Mouse (Mus musculus): ENCODE measurements around the gene Ankrd63.
A peak's percentile ranks its signal among the peaks of the same experiment; 100 is the strongest.

The Ankrd63 gene

DNA sequence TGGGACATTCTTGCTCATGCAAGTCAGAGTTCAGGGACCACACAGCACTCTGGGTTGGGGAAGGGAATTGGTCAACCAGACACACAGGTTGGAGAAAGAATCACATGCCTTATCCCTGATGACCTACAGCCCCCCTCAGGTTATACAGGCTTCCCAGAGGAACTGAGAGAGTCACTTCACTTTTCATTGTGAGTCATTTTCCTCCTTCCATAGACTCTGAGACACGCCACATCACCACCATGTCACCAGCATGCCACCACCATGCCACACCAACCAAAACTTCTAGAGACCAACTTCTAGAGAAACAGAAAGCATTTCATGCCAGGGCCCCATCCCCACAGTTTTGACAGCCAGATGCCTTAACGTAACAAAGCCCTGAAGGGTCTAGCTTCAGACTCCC lies 23.1 kb upstream of the Ankrd63 start:
- DNase-seq (ENCODE audit: low spot score): no peak

DNA sequence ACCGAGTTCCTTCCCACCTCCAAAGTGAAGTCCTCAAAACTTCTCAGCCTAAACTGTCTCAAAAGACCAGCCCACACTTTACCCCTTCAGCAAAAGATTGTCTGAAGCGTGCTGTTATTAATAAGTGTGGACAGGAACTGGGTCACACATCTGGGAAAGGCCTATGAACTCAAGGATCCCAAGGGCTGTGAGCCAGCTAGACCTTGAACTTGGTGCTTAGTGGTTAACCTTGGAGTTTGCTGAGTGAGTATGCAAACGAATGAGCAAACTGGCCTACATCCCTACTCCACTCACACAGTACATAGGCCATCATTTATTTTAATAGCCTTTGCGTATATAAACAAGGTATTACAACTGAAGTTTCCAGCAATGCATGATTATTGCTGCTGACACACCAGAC lies 21.7 kb upstream of the Ankrd63 start:
- DNase-seq (ENCODE audit: low spot score): no peak

DNA sequence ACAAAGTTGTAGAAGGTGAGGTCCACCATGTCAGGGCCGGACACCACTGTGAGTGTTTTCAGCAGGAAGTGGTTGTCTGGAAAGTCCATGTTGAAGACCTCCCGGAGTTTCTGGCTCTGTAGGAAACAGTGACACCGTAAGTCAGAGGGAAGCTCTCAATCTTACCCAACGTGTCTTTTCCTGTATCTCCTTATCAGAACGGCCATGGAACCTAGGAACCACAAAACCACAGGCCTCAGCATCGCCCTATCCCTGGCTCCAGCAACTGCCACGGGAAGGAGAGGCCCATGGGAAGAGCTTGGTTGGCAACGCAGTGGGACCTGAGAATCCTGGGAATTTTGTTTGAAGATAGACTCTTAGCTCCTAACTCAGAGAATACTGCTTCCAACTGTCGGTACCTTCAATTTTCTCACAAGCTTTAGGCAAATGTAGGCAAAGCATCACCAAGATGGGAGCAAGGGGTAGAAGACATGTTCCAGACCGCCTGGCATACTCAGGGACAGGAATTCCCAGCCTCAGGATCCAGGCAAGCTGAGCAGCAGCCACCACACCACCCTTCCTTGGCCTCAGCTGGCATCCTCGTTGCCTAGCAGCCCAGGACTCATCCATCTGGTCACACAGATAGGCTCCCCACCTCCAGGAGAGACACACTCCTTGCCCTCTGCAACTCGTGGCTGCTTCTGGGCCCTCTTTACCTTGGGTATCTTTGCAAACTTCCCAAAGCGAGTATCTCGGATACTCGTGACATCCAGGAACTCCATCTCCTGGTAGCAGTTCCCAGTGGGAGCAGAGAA lies 20.1 kb upstream of the Ankrd63 start:
- DNase-seq (ENCODE audit: low spot score): no peak

DNA sequence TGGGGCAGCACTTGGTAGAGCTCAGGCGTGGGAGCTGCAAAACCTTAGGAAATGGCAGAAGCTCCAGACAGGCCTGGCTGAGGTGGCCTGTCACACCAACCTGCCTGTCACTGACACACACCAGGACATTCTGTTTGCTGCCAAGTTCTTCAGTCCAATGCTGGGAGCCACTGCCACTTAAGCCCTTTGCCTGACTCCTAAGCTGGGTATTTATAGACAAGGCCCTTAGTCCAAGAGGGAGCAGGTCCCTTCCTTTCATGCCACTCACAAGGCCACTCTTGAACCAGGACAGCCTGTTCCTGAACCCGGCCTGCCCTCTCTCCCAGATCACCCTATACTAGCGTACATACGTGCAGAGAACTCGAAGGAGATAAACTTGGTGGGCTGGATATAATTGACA lies 12.9 kb upstream of the Ankrd63 start:
- DNase-seq (ENCODE audit: low spot score): no peak

DNA sequence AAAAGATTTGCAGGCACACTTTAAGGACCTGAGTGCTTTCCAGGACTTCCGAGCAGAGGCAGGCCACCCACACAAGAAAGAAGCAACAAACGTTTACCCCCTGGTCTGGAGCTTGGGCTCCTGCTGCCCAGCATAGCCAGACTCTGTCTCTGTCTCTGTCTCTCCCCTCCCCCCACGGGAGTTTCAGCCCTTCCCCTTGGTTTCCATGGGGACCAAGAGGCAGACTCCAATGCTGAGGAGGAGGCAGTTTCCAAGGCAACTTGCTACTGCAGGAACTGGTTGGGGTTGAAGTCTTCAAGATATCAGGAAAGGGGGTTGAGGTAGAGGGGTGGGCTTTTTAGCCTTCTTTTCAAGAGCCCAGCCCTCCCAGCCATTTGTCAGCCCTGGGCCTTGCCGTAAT lies 10.5 kb upstream of the Ankrd63 start:
- DNase-seq (ENCODE audit: low spot score): no peak

DNA sequence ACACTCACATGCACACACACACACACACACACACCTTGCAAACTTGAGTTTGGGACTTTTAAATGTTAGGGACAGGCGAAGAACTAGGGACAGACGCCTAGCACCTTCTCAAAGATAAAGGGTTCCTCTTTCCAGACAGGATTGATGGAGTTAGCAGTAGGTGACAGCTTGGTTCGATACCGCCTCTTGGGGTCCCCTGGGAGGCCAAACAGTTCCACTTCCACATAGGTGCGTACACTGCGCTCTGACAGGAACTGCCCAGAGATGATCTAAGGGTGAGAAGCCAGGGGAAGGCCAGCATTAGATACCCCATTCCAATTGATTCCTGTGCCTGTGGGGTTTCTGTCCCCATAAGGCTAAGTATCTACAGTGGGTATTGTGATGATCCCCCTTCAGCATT lies 9.9 kb upstream of the Ankrd63 start:
- DNase-seq (ENCODE audit: low spot score): no peak

DNA sequence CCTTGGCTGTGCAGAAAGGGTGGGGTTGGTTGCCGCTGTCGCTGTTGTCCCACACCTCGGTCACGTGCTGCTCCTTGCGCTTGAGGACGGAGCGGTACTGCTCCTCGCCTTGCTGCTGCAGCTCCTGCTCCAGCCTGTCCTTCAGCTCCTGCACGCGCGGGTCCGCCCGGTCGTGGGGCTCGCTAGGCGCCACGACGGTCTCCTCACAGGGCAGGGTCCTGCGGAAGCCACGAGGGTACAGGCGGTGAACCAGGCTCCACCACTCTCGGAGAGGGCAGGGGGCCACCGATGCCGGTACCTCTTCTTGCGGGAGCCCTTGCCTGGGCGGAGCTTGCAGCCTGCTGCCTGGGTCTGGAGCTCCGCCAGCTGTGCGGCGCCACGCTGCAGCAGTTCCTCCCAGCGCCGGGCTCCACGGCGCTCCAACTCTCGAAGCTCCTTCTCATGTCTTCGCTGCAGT lies 7.3 kb upstream of the Ankrd63 start:
- no peak for DNase-seq (ENCODE audit: low spot score)

DNA sequence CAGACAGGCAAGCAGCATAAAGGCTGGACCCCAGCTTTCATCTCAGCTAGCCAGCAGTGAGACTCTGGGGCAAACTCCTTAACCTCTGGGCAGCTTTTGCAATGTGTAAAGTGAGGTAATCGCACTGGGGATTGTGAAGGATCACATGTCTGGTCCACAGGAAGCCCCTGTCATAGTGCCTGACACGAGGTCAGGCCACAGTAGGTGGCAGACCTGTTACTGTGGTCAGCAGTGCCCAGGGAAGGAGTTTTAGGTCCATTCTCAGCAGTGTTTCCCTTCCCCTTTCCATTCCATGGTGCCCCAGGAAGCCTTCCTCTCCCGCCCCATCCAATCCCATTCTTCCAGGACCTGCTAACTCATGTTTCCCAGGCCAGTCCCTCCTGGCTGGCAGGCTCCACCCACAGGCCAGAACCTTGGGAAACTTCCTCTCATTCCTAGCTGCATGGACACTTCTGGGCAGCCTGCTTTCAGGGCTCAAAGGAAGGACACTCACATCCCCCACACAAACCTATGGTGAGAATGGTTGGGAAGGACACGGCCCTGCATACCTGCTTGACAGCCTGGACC lies 6.0 kb upstream of the Ankrd63 start:
- DNase-seq (ENCODE audit: low spot score): no peak

DNA sequence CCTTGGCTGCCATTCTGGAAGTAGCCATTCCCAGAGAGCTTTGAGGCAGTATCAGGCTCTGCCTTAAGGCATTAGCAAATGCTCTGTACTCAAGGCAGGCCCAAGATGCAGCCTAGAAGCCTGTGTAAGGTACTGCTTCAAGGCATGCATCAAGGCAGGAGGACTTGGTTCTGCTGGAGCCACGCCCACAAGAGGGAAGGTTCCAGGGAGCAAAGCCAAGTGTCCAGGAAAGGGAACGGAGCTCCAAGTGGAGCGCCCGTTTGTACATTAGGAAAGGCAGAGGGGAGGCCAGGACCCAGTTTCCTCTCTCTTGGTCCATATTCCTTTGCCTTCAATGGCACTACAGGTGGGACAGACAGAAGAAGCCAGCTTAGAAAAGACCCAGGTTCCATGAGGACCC lies 4.7 kb upstream of the Ankrd63 start:
- DNase-seq (ENCODE audit: low spot score): no peak

DNA sequence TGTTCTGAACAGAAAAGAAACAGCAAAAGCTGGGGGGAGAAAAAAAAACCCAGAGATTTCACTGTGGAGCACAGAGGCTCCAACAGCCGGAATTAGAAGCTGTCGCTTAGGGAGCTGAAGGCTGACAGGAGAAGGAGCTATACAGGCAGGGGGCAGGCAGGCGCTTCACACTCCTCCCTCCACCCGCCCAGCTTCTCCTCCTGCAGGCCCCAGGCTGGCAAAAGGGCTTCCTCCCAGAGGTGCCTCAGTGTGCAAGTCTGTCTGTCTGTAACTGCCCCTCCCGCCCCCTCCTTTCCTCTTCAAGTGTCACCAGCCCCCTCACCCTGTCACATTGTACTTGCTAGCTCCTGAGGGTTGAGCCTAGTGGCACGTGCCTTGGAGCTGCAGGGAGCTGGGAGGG lies 2.7 kb upstream of the Ankrd63 start:
- DNase-seq (ENCODE audit: low spot score): no peak

DNA sequence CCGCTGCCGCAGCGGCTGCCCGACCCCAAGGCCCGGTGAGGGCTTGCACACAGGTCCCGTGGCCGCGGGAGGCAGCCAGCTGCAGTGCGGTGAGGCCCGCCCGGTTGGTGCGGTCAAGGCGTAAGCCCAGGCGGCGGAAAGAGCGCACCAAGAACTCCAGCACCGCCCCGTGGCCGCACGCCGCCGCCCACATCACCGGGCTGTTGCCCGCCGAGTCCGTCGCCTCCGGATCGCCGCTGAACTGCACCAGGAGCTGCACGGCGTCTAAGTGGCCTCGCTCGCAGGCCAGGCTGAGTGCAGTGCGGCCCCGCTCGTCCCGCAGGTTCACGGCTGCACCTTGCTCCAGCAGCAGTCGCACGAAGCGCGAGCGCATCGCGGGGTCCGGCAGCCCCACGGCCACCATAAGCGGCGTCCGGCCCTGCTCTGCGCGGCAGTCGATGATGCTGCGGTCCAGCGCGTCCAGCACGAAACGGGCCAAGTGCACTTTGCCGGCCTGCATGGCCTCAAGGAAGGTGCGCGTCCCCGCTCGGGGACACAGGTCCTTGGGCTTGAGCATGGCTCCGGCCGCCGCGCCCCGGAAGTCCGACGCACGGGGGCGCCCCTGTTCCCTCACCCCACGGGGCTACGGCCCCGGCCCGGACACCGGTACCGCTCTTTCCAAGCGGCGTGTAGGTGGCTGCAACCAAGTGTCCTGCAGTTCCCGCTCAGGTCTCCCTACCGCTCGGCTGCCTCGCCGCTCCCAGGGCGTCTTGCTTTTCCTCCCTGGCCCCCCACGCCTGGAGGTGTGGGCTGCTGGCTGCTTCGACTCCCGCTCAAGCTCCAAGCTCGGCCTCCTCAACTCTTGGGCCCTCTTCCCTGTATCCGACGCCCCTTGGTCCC lies 641 bp downstream of the Ankrd63 start:
- DNase-seq (ENCODE audit: low spot score): no peak

DNA sequence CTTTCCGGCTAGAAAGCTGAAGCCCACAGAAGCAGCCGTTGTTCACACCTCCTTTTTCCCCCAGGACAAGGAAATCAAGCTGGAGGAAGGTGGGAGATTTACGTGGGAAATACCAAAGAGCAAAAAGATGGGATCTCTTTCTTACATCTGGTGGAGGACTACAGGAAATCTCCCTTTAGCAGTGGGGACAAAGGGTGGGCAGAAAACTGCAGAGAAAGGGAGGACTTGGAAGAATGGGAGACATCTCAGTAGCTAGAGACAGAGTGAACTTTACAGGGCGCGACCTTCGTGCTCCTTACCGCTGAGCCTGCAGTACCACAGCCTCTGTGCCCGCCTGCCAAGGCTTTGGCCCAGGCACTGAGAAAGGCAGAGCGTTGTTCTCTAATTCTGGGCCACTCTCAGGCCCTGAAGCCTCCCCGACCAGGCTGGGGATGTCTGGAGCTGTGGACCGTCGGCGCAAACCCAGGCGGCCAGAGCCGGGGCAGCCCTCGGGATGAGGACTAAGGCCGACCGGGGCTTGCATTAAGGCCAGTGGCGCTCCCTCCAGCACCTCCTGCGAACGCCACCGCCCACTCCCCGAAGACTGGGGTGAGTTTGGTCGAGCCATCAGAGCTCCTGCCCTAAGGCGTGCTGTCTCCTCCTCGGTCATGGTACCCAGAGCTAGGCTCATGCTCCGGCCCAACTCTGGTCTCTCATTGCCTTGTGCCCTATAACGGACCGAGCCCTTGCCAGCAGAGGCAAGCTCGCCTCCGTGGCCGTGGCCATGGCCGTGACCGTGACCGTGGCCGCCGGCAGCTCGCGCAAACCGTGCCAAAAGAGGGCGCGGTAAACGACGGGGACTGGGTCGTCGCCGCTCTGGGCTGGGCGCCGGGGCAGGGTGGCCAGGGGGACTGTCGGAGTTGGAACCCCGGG lies 1.5 kb downstream of the Ankrd63 start:
- no peak for DNase-seq (ENCODE audit: low spot score)

DNA sequence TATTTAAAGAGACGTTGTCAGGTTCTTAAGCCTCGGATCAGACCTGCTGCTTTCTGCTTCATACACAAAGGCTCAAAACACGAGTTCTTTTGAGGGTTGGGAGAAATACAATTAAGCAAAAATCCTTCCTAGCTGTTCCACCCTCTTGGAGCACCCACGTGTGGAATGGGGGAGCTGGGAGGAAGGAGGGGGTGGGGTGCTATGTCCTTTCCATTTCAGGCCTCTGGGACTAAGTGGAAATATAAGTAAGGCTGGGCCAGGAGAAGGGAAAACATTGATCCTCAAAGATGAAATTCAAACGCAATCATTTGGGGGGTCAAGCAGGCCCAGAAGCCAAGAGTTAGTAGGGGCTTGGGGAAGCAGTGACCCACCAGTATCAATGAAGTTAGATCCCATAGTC lies 2.6 kb downstream of the Ankrd63 start:
- no peak for DNase-seq (ENCODE audit: low spot score)

DNA sequence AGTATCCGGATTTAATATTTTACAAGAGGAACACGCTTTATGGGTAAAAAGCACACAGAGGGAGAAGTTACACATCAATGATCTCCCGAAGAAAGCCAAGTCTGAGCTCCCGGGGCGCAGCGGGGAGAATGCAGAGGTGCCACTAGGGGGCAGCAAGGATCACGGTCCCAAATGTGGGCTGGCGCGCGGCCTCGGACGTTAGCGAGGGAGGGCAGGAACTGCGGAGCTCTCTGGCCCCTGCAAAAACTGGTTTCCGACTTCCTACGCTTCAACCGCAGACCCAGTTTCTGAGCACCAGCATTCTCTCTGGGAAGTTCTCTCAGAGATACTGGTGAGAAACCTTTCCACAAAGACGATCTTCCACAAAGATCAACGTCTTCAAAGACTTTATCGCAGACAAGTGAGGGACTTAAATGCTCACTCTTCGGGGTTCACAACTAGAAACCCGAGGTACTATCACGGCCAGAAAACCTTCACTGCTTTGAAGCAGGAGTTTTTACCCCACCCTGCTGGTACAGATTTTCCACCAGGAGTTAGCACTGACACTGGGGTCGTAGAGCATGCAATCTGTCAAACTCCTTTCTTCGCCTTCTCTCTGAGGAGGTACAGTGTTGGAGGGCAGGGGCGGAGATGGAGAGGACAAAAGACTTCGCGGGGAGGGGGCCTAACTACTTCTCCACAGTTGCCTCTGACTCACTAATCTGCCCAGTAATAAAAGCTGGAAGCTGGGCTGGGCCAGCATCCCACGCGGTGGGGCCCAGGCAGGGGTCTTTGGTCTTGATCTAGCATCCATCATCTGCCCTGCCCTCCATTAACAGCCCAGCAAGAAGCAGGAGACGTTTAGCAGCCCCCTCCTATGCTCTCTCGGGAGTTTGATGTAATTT lies 3.3 kb downstream of the Ankrd63 start:
- DNase-seq (ENCODE audit: low spot score): peak; percentile 70

DNA sequence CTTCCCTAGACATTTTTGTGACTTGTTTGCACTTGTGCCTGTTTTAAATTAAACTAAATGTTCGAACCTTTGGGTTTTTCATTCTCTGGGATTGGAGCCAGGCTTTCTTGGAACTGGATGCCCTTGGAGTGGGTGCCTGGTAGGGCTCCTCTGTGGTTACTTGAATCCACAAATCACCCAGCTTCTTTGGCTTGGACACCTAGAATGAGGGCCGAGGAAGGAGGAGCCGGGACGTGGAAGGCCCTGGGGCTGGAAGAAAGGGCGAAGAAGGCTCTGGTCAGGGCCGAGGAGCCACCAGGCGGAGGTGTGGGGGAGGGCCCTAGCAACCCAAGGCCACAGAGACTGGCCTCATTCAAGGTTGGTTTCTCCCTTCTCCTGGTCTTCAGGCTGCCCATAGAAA lies 5.8 kb downstream of the Ankrd63 start:
- no peak for DNase-seq (ENCODE audit: low spot score)

DNA sequence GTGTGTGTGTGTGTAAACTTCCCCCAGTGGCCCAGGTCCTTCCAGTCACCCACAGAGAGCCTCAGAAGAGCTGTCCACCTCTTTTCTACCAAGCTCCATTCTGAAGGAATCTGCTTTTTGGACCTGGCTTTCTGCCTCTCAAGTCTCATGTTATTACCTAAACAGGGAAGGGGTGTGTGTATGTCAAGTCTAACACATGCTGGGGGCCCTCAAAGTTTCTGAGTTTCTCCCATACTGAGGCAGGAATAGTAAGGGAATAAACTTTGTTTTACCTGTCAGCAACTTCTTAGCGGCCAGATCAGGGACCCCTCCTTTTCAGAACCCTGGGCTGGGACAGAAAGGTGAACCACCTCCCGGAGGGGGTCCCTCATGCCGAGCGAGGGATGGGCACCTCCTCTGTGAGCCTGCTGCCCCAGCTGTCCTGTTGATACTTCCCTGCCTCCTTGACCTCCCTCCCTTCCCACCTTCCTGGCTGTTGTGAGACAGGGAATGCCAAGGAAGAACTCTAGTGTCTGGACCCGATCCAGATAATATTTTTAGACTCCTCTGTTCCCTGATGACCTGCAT lies 6.4 kb downstream of the Ankrd63 start:
- DNase-seq (ENCODE audit: low spot score): no peak

DNA sequence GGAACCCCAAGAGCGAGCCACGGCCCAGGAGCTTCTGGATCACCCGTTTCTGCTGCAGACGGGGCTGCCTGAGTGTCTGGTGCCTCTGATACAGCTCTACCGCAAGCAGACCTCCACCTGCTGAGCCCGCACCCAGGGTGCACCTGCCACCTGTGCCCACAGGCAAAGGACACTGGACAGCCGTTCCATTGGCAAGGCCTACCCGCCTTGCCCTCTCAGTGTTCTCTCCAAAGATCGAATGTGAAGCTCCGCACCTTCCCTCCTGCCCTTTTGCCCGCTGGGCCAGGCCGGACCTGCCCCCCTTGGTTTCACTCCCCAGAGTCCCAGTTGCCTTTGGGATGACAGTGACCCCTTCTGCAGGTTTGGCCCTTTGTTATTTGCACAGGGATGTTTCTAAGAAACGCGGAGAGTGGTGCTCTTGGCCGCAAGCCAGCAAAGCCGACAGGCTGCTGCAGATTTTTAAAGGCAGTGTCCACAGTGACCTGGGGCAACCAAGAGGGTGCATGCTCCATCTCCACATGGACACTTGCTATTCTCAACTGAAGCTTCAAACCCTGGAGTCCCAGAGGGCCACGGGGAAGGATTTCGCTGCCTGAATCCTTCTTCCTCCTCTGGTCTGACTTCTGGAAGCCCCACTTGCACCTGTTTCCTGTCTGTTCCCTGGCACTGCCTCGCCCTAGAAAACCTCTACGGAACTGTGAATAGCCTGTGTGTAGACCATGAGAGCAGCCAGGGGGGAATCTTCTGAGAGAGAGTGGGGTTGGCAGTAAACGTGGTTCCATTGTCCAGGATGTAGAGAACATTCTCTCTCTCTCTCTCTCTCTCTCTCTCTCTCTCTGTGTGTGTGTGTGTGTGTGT lies 7.1 kb downstream of the Ankrd63 start:
- DNase-seq (ENCODE audit: low spot score): no peak

DNA sequence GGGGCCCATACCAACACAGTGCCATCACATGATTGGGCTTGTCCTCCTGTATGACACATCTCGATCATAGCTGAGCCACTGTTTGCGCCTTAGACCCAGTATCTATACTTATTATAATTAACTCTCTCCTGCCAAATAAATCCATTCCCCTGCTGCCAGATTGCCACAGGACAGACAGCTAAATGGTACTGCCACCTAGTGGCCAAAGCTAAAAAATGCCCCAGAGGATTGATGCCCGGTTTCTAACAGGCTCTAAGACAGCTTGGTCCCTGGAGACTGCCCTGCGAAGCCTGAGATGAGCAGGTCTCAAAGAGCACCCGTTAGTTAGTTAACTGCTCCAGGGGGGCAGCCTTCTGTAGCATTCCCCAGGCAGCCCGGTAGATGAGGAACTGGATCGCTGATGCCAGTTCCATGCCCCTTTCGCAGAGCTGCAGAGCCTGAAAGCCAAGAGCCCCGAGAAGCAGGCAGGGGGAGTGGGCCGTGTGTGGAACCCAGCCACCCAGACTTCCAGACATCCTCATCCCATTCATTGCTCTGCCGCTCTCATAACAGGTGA lies 8.0 kb downstream of the Ankrd63 start:
- peak; percentile 53 for DNase-seq (ENCODE audit: low spot score)

DNA sequence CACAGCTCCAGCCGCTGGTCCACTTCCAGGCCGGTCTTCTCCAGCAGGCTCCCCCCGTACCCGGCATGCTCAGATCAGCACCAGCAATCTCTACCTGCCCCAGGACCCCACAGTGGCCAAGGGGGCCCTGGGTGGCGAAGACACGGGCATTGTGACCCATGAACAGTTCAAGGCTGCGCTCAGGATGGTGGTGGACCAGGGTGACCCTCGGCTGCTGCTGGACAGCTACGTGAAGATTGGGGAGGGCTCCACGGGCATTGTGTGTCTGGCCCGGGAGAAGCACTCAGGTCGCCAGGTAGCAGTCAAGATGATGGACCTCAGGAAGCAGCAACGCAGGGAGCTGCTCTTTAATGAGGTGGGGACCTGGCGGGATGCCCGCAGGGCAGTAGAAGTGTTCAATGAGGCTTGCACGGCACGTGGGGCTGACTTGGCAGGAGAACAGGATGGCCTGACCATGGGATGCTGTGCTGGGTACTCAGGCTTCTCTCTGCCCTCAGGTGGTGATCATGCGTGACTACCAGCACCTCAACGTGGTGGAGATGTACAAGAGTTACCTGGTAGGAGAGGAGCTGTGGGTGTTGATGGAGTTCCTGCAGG lies 10.3 kb downstream of the Ankrd63 start:
- DNase-seq (ENCODE audit: low spot score): no peak

Measured in spleen, adult 12 weeks (tissue).